Mouse (Mus musculus): ENCODE results near the gene Adgrl1. TPM values are rescaled to one million over a fixed set of nuclear protein-coding genes. Genes with fewer than 3 reads are reported as not detected.
A peak's percentile ranks its signal among the peaks of the same experiment; 100 is the strongest.

The Adgrl1 gene
- polyA plus RNA-seq, 1 experiment = 81.1 TPM

- H3K4me1 ChIP-seq (ENCODE audit: control insufficient read depth, insufficient read depth, low read length) = no peaks in the 10 kb centered on the region
- 86% methylated on average over 15 of the region's 15 CpGs for whole genome bisulfite sequencing
- DNase-seq = no peak
- no peak overlapping the region for H3K4me3 ChIP-seq (replicated peaks; ENCODE audit: extremely low read depth, low read depth, low read length)
- TF ChIP-seq CTCF (IDR thresholded peaks at IDR 0.05; ENCODE audit: insufficient read depth, low read length) (no peak), POLR2A (IDR thresholded peaks at IDR 0.05; ENCODE audit: borderline replicate concordance, extremely low read depth, low read depth, low read length) (no peak)
These were observed 38.4 kb downstream of the Adgrl1 start for GRCm38 (mm10) chr8:83938330-83938729.

DNA sequence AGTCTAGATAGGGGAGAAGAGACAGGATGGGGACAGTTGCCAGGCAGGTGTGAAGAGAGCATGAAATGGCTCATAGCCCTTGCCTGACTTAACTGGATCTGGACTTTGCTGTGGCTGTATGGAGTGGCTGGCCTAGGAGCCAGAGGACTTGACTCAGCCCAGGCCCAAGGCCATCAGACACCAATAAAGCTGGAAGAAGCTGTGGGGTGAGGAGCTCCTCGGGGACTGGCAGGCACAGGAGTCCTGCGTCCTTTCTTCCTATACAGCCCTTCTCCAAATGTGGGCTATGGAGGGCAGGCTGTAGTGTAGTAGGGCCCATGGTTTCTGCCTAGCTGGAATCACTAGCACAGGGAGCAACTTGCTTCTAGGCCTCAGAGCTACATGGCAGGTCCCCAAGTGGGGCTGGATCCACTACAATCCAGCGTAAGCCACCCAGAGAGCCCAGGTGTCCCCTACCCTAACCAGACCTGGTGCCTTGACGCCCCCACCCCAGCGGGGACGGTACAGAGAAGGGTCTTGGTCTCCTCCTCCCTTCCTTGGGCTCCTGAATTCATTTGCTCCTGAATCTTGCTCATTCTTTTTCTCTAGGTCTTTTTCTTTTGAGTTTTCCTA, 41.3 kb downstream of the Adgrl1 start:
- WGBS = 78% methylated on average over 6 of the region's 6 CpGs
- DNase-seq = no peak
- H3K4me1 ChIP-seq (ENCODE audit: control insufficient read depth, insufficient read depth, low read length) = no peaks in the 10 kb centered on the region
- H3K4me3 ChIP-seq (replicated peaks; ENCODE audit: extremely low read depth, low read depth, low read length) = no peak overlapping the region
- TF ChIP-seq CTCF (IDR thresholded peaks at IDR 0.05; ENCODE audit: insufficient read depth, low read length) = no peak
- no peak for TF ChIP-seq POLR2A (IDR thresholded peaks at IDR 0.05; ENCODE audit: borderline replicate concordance, extremely low read depth, low read depth, low read length)

DNA sequence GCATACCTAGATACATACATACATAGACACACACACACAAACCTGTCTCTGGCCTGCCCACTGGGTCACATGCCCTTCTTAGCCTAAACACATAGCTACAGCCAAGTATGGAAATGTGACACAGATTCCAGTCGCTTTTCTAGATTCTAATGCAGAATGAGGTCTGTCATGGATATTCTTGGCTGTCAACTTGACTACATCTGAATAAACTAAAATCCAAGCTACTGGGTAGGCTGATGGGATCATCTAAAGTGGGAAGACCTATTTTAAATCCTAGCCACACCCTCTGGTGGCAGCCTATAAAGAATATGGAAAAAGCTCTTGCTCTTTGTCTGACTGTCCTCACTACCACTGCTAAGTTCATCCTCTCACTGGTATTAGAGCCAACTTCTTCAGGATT, 42.5 kb downstream of the Adgrl1 start:
- WGBS = 76% methylated on average over 1 of the region's 1 CpGs
- TF ChIP-seq CTCF (IDR thresholded peaks at IDR 0.05; ENCODE audit: insufficient read depth, low read length) (no peak), POLR2A (IDR thresholded peaks at IDR 0.05; ENCODE audit: borderline replicate concordance, extremely low read depth, low read depth, low read length) (no peak)
- no peaks in the 10 kb centered on the region for H3K4me1 ChIP-seq (ENCODE audit: control insufficient read depth, insufficient read depth, low read length)
- DNase-seq = no peak
- H3K4me3 ChIP-seq (replicated peaks; ENCODE audit: extremely low read depth, low read depth, low read length) = no peak overlapping the region

GRCm38 (mm10) chr8:83945540-83945939, 45.6 kb downstream of the Adgrl1 start:
- 59% methylated on average over 3 of the region's 3 CpGs for WGBS
- TF ChIP-seq POLR2A (IDR thresholded peaks at IDR 0.05; ENCODE audit: borderline replicate concordance, extremely low read depth, low read depth, low read length) (no peak), CTCF (IDR thresholded peaks at IDR 0.05; ENCODE audit: insufficient read depth, low read length) (no peak)
- no peak for DNase-seq
- Histone ChIP-seq H3K4me1 (ENCODE audit: control insufficient read depth, insufficient read depth, low read length) (no peaks in the 10 kb centered on the region), H3K4me3 (replicated peaks; ENCODE audit: extremely low read depth, low read depth, low read length) (no peak overlapping the region)

DNA sequence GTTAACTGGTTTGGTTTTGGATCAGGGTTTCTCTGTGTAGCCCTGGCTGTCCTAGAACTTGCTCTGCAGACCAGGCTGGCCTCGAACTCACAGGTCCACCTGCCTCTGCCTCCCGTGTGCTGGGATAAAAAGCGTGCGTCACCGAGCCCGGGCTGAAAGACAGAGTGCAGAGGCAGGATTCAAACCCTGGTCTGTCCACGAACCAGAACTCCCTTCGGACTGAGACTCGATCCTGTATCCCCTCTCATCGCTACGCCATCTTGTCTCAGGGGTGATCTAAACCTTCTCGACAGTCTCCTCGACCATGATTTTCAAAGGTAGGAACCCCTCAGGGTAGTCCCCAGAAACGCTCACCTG, 54.8 kb downstream of the Adgrl1 start:
- Histone ChIP-seq H3K4me3 (replicated peaks; ENCODE audit: extremely low read depth, low read depth, low read length) (peak overlapping the region; percentile 64), H3K4me1 (ENCODE audit: control insufficient read depth, insufficient read depth, low read length) (no peaks in the 10 kb centered on the region; the same call in 1 of the 2 replicates)
- TF ChIP-seq POLR2A (IDR thresholded peaks at IDR 0.05; ENCODE audit: borderline replicate concordance, extremely low read depth, low read depth, low read length) = no peak
- TF ChIP-seq CTCF (IDR thresholded peaks at IDR 0.05; ENCODE audit: insufficient read depth, low read length) = no peak
- no peak for DNase-seq
- WGBS = 2% methylated on average over 14 of the region's 14 CpGs

GRCm38 (mm10) chr8:83955106-83955957, 55.4 kb downstream of the Adgrl1 start, which contains the start of the genes Gm10644 and Asf1b:
TSS of gene Gm10644 (minus strand) at chr8:83955205.
TSS of gene Asf1b (plus strand) at chr8:83955507.
- peak within 1 kb of the TSS; percentile 84 for H3K4me3 ChIP-seq (replicated peaks; ENCODE audit: extremely low read depth, low read depth, low read length)
- under 1% methylated on average over 75 of the region's 75 CpGs for WGBS
- TF ChIP-seq POLR2A (IDR thresholded peaks at IDR 0.05; ENCODE audit: borderline replicate concordance, extremely low read depth, low read depth, low read length) (peak; percentile 35; the same call in 1 of the 2 replicates), CTCF (IDR thresholded peaks at IDR 0.05; ENCODE audit: insufficient read depth, low read length) (peak; percentile 68)
- DNase-seq = peak; percentile 92
- no peaks in the 10 kb centered on the region; the same call in 1 of the 2 replicates for H3K4me1 ChIP-seq (ENCODE audit: control insufficient read depth, insufficient read depth, low read length)

- H3K4me1 ChIP-seq (ENCODE audit: control insufficient read depth, insufficient read depth, low read length) = no peaks in the 10 kb centered on the region; the same call in 1 of the 2 replicates
- WGBS = 2% methylated on average over 15 of the region's 15 CpGs
- peak overlapping the region; percentile 84 for H3K4me3 ChIP-seq (replicated peaks; ENCODE audit: extremely low read depth, low read depth, low read length)
- no peak for TF ChIP-seq CTCF (IDR thresholded peaks at IDR 0.05; ENCODE audit: insufficient read depth, low read length)
- TF ChIP-seq POLR2A (IDR thresholded peaks at IDR 0.05; ENCODE audit: borderline replicate concordance, extremely low read depth, low read depth, low read length) = no peak
- no peak for DNase-seq
These were observed 56.0 kb downstream of the Adgrl1 start for GRCm38 (mm10) chr8:83955958-83956218.

GRCm38 (mm10) chr8:83956789-83957188, 56.9 kb downstream of the Adgrl1 start:
- H3K4me1 ChIP-seq (ENCODE audit: control insufficient read depth, insufficient read depth, low read length) = no peaks in the 10 kb centered on the region; the same call in 1 of the 2 replicates
- 5% methylated on average over 1 of the region's 1 CpGs for WGBS
- peak; percentile 31; the same call in 1 of the 2 replicates for TF ChIP-seq CTCF (IDR thresholded peaks at IDR 0.05; ENCODE audit: insufficient read depth, low read length)
- TF ChIP-seq POLR2A (IDR thresholded peaks at IDR 0.05; ENCODE audit: borderline replicate concordance, extremely low read depth, low read depth, low read length) = no peak
- DNase-seq = no peak
- H3K4me3 ChIP-seq (replicated peaks; ENCODE audit: extremely low read depth, low read depth, low read length) = no peak overlapping the region

GRCm38 (mm10) chr8:83964015-83964765, 64.3 kb downstream of the Adgrl1 start:
- TF ChIP-seq POLR2A (IDR thresholded peaks at IDR 0.05; ENCODE audit: borderline replicate concordance, extremely low read depth, low read depth, low read length) (no peak), CTCF (IDR thresholded peaks at IDR 0.05; ENCODE audit: insufficient read depth, low read length) (no peak)
- Histone ChIP-seq H3K4me1 (ENCODE audit: control insufficient read depth, insufficient read depth, low read length) (no peaks in the 10 kb centered on the region), H3K4me3 (replicated peaks; ENCODE audit: extremely low read depth, low read depth, low read length) (no peak overlapping the region)
- DNase-seq = peak; percentile 44
- WGBS = 64% methylated on average over 5 of the region's 5 CpGs
